Mouse (Mus musculus): ENCODE data around the gene 2300002M23Rik. TPM values are rescaled to one million over a fixed set of nuclear protein-coding genes. Genes with fewer than 3 reads are reported as not detected.

2300002M23Rik gene
- polyA plus RNA-seq, 1 experiment from 2014 or later: not detected

GRCm38 (mm10) chr17:35594456-35594855, 27.2 kb downstream of the 2300002M23Rik start:
- H3K4me3 ChIP-seq (ENCODE audit: low read depth, low read length): no peak overlapping the region
- ATAC-seq (replicated peaks; ENCODE audit: insufficient number of reproducible peaks, low FRiP score, low TSS enrichment, low read depth): no peak
- H3K4me1 ChIP-seq (ENCODE audit: control insufficient read depth, insufficient read depth, low read length): no peaks in the 10 kb centered on the region
- no peaks in the 10 kb centered on the region for H3K9me3 ChIP-seq (replicated peaks; ENCODE audit: control insufficient read depth, low read length)
- WGBS: 87% methylated on average over 7 of the region's 7 CpGs
- H3K4me2 ChIP-seq (ENCODE audit: low read depth, low read length): no peak overlapping the region
- H3K9ac ChIP-seq (replicated peaks; ENCODE audit: low read length): no peak overlapping the region
- no peaks in the 10 kb centered on the region for H3K36me3 ChIP-seq (replicated peaks; ENCODE audit: control insufficient read depth, insufficient read depth, low read depth, low read length)
- no peak for DNase-seq (ENCODE audit: low spot score)
- H3K27ac ChIP-seq (replicated peaks; ENCODE audit: low read depth, low read length): no peak overlapping the region
- no peaks in the 10 kb centered on the region for H3K27me3 ChIP-seq (ENCODE audit: control insufficient read depth, insufficient read depth, low read length)

GRCm38 (mm10) chr17:35597399-35597798, 30.1 kb downstream of the 2300002M23Rik start:
- Histone ChIP-seq H3K36me3 (replicated peaks; ENCODE audit: control insufficient read depth, insufficient read depth, low read depth, low read length) (no peaks in the 10 kb centered on the region), H3K4me1 (ENCODE audit: control insufficient read depth, insufficient read depth, low read length) (no peaks in the 10 kb centered on the region), H3K27me3 (ENCODE audit: control insufficient read depth, insufficient read depth, low read length) (no peaks in the 10 kb centered on the region), H3K4me3 (ENCODE audit: low read depth, low read length) (no peak overlapping the region), H3K27ac (replicated peaks; ENCODE audit: low read depth, low read length) (no peak overlapping the region), H3K9me3 (replicated peaks; ENCODE audit: control insufficient read depth, low read length) (no peaks in the 10 kb centered on the region), H3K9ac (replicated peaks; ENCODE audit: low read length) (no peak overlapping the region), H3K4me2 (ENCODE audit: low read depth, low read length) (no peak overlapping the region)
- WGBS: 90% methylated on average over 3 of the region's 3 CpGs
- ATAC-seq (replicated peaks; ENCODE audit: insufficient number of reproducible peaks, low FRiP score, low TSS enrichment, low read depth) (no peak), DNase-seq (ENCODE audit: low spot score) (no peak)

GRCm38 (mm10) chr17:35601249-35601648, 34.0 kb downstream of the 2300002M23Rik start, which contains the start of gene Sfta2:
Gene Sfta2, plus strand, starts transcription at chr17:35601549.
- Histone ChIP-seq H3K9ac (replicated peaks; ENCODE audit: low read length) (no peak within 1 kb of the TSS), H3K4me2 (ENCODE audit: low read depth, low read length) (no peak within 1 kb of the TSS), H3K36me3 (replicated peaks; ENCODE audit: control insufficient read depth, insufficient read depth, low read depth, low read length) (no peaks in the 10 kb centered on the region), H3K4me3 (ENCODE audit: low read depth, low read length) (no peak within 1 kb of the TSS), H3K9me3 (replicated peaks; ENCODE audit: control insufficient read depth, low read length) (no peaks in the 10 kb centered on the region), H3K4me1 (ENCODE audit: control insufficient read depth, insufficient read depth, low read length) (no peaks in the 10 kb centered on the region), H3K27ac (replicated peaks; ENCODE audit: low read depth, low read length) (no peak within 1 kb of the TSS), H3K27me3 (ENCODE audit: control insufficient read depth, insufficient read depth, low read length) (no peaks in the 10 kb centered on the region)
- no peak for ATAC-seq (replicated peaks; ENCODE audit: insufficient number of reproducible peaks, low FRiP score, low TSS enrichment, low read depth)
- 64% methylated on average over 2 of the region's 2 CpGs for WGBS
- DNase-seq (ENCODE audit: low spot score): no peak

GRCm38 (mm10) chr17:35601736-35602354, 34.6 kb downstream of the 2300002M23Rik start:
- no peaks in the 10 kb centered on the region for H3K27me3 ChIP-seq (ENCODE audit: control insufficient read depth, insufficient read depth, low read length)
- H3K27ac ChIP-seq (replicated peaks; ENCODE audit: low read depth, low read length): no peak overlapping the region
- WGBS: 53% methylated on average over 8 of the region's 8 CpGs
- DNase-seq (ENCODE audit: low spot score): no peak
- H3K9me3 ChIP-seq (replicated peaks; ENCODE audit: control insufficient read depth, low read length): no peaks in the 10 kb centered on the region
- no peak overlapping the region for H3K9ac ChIP-seq (replicated peaks; ENCODE audit: low read length)
- no peak overlapping the region for H3K4me3 ChIP-seq (ENCODE audit: low read depth, low read length)
- H3K4me2 ChIP-seq (ENCODE audit: low read depth, low read length): no peak overlapping the region
- ATAC-seq (replicated peaks; ENCODE audit: insufficient number of reproducible peaks, low FRiP score, low TSS enrichment, low read depth): no peak
- H3K36me3 ChIP-seq (replicated peaks; ENCODE audit: control insufficient read depth, insufficient read depth, low read depth, low read length): no peaks in the 10 kb centered on the region
- H3K4me1 ChIP-seq (ENCODE audit: control insufficient read depth, insufficient read depth, low read length): no peaks in the 10 kb centered on the region

- H3K4me1 ChIP-seq (ENCODE audit: control insufficient read depth, insufficient read depth, low read length): no peaks in the 10 kb centered on the region
- no peak overlapping the region for H3K4me3 ChIP-seq (ENCODE audit: low read depth, low read length)
- no peak overlapping the region for H3K9ac ChIP-seq (replicated peaks; ENCODE audit: low read length)
- H3K36me3 ChIP-seq (replicated peaks; ENCODE audit: control insufficient read depth, insufficient read depth, low read depth, low read length): no peaks in the 10 kb centered on the region
- no peak overlapping the region for H3K27ac ChIP-seq (replicated peaks; ENCODE audit: low read depth, low read length)
- DNase-seq (ENCODE audit: low spot score) (no peak), ATAC-seq (replicated peaks; ENCODE audit: insufficient number of reproducible peaks, low FRiP score, low TSS enrichment, low read depth) (no peak)
- no peak overlapping the region for H3K4me2 ChIP-seq (ENCODE audit: low read depth, low read length)
- WGBS: 69% methylated on average over 4 of the region's 4 CpGs
- no peaks in the 10 kb centered on the region for H3K9me3 ChIP-seq (replicated peaks; ENCODE audit: control insufficient read depth, low read length)
- no peaks in the 10 kb centered on the region for H3K27me3 ChIP-seq (ENCODE audit: control insufficient read depth, insufficient read depth, low read length)
Measured at GRCm38 (mm10) chr17:35617127-35617526, 49.9 kb downstream of the 2300002M23Rik start.

Other genes starting within 250 kb of the 2300002M23Rik start
- gene H2-Q1, start 247.0 kb upstream of the 2300002M23Rik start, polyA plus RNA-seq (2014; fragmentation: Nextera tagmentation; extraction: Ambion mirVana): 0.08 TPM in 1 of 2 replicates, not detected in the other
- 0.69 and 0.86 TPM in 2 replicates for gene H2-Q2, start 225.2 kb upstream of the 2300002M23Rik start, polyA plus RNA-seq (2014; fragmentation: Nextera tagmentation; extraction: Ambion mirVana)
- 1.0 and 1.1 TPM in 2 replicates for gene H2-Q4, start 187.8 kb upstream of the 2300002M23Rik start, polyA plus RNA-seq (2014; fragmentation: Nextera tagmentation; extraction: Ambion mirVana)
- 0.74 and 1.0 TPM in 2 replicates for gene H2-Q6, start 142.6 kb upstream of the 2300002M23Rik start, polyA plus RNA-seq (2014; fragmentation: Nextera tagmentation; extraction: Ambion mirVana)
- gene H2-Q7, start 128.3 kb upstream of the 2300002M23Rik start, polyA plus RNA-seq (2014; fragmentation: Nextera tagmentation; extraction: Ambion mirVana): 8.4 and 8.8 TPM in 2 replicates
- 0.18 TPM in 2 replicates for gene H2-Q10, start 97.4 kb upstream of the 2300002M23Rik start, polyA plus RNA-seq (2014; fragmentation: Nextera tagmentation; extraction: Ambion mirVana)
- 0.15 TPM in 1 of 2 replicates, not detected in the other for gene Pou5f1, start 61.4 kb upstream of the 2300002M23Rik start, polyA plus RNA-seq (2014; fragmentation: Nextera tagmentation; extraction: Ambion mirVana)
- 59.0 and 62.2 TPM in 2 replicates for gene Tcf19, start 50.6 kb upstream of the 2300002M23Rik start, polyA plus RNA-seq (2014; fragmentation: Nextera tagmentation; extraction: Ambion mirVana)
- 11.4 and 11.8 TPM in 2 replicates for gene Cchcr1, start 50.4 kb upstream of the 2300002M23Rik start, polyA plus RNA-seq (2014; fragmentation: Nextera tagmentation; extraction: Ambion mirVana)
- gene Psors1c2, start 34.2 kb upstream of the 2300002M23Rik start, polyA plus RNA-seq (2014; fragmentation: Nextera tagmentation; extraction: Ambion mirVana): 0.60 and 1.0 TPM in 2 replicates
- gene Cdsn, start 15.3 kb upstream of the 2300002M23Rik start, polyA plus RNA-seq (2014; fragmentation: Nextera tagmentation; extraction: Ambion mirVana): not detected in 2 replicates
- not detected in 2 replicates for gene Sfta2, start 34.1 kb downstream of the 2300002M23Rik start, polyA plus RNA-seq (2014; fragmentation: Nextera tagmentation; extraction: Ambion mirVana)
- not detected in 2 replicates for gene Gm9573, start 59.2 kb downstream of the 2300002M23Rik start, polyA plus RNA-seq (2014; fragmentation: Nextera tagmentation; extraction: Ambion mirVana)
- 0.13 and 0.28 TPM in 2 replicates for gene Mucl3, start 76.2 kb downstream of the 2300002M23Rik start, polyA plus RNA-seq (2014; fragmentation: Nextera tagmentation; extraction: Ambion mirVana)
- gene Vars2, start 100.1 kb downstream of the 2300002M23Rik start, polyA plus RNA-seq (2014; fragmentation: Nextera tagmentation; extraction: Ambion mirVana): 9.1 and 10.4 TPM in 2 replicates
- 43.3 and 53.4 TPM in 2 replicates for gene Gtf2h4, start 106.3 kb downstream of the 2300002M23Rik start, polyA plus RNA-seq (2014; fragmentation: Nextera tagmentation; extraction: Ambion mirVana)
- gene Ddr1, start 137.2 kb downstream of the 2300002M23Rik start, polyA plus RNA-seq (2014; fragmentation: Nextera tagmentation; extraction: Ambion mirVana): 20.4 and 24.6 TPM in 2 replicates

Measured in embryonic facial prominence, embryonic 11.5 days (tissue).